Mouse (Mus musculus): Measurements from ENCODE around the gene Arhgef2.

DNA sequence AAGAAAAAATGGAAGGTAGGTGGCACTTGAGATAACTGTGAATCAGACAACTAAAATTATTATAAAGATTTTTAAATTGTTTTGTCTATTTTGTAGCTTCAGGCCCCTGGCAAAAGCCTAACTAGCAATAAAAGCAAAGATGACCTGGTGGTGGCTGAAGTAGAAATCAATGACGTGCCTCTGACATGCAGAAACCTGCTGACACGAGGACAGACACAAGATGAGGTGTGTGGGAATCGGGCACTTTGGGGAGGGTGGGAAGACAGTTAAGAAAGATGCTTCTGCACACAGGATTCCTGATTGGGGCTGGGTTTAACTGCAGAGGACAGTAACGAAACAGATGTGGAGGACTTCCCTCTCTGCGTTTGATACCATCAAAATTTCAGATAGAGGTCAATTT lies 83.3 kb downstream of the Arhgef2 start:
- TF ChIP-seq CTCF (conservative IDR thresholded peaks at IDR 0.05; ENCODE audit: insufficient read depth, insufficient read length, low read depth, low read length) (no peak), POLR2A (IDR thresholded peaks at IDR 0.05; ENCODE audit: low read depth, low read length) (no peak)
